Mouse (Mus musculus): ENCODE data around the gene Kif22.

- TF ChIP-seq CTCF (IDR thresholded peaks at IDR 0.05; ENCODE audit: extremely low read depth, insufficient read length, insufficient replicate concordance, low read depth, low read length) (no peak), POLR2A (IDR thresholded peaks at IDR 0.05; ENCODE audit: low read depth, low read length) (no peak)
These were observed 41.4 kb upstream of the Kif22 start for GRCm38 (mm10) chr7:127083689-127084088.

Data from small intestine, adult 2 months (tissue).